Mouse (Mus musculus): ENCODE results near the gene Fam234a. TPM values are rescaled to one million over a fixed set of nuclear protein-coding genes. Genes with fewer than 3 reads are reported as not detected.

Gene Fam234a
- total and polyA plus RNA-seq, 3 experiments = 0.10 TPM; not detected in 2

- TF ChIP-seq GABPA (IDR thresholded peaks at IDR 0.05; ENCODE audit: low read depth, low read length) (no peak), ZNF384 (IDR thresholded peaks at IDR 0.05; ENCODE audit: low read depth, low read length) (no peak), CHD1 (IDR thresholded peaks at IDR 0.05; ENCODE audit: low read depth, low read length) (no peak), MAZ (IDR thresholded peaks at IDR 0.05; ENCODE audit: low read depth, low read length) (no peak), ZC3H11A (IDR thresholded peaks at IDR 0.05; ENCODE audit: low read depth, low read length) (no peak)
- Histone ChIP-seq H3K9ac (ENCODE audit: control insufficient read depth, low read depth, low read length, poor library complexity, severe bottlenecking) (no peak overlapping the region), H3K27me3 (ENCODE audit: control insufficient read depth in 1 of 2, insufficient read depth in 2 of 2, low read length in 2 of 2) (no peaks in the 10 kb centered on the region), H3K9me3 (replicated peaks; ENCODE audit: insufficient read depth, low read length) (no peaks in the 10 kb centered on the region), H3K4me3 (ENCODE audit: control insufficient read depth in 1 of 2, insufficient read depth in 1 of 2, low read depth in 2 of 2, low read length in 2 of 2) (no peak overlapping the region), H3K36me3 (ENCODE audit: control insufficient read depth in 1 of 2, insufficient read depth in 2 of 2, low read length in 2 of 2) (peaks cover 0 to under 1% of the 10 kb centered on the region in 2 experiments; a peak in 2 of 4 replicates), H3K4me1 (ENCODE audit: control insufficient read depth in 1 of 2, insufficient read depth in 2 of 2, low read length in 2 of 2) (peaks cover 2 to 18% of the 10 kb centered on the region in 2 experiments; a peak in 3 of 4 replicates), H3K79me2 (ENCODE audit: control insufficient read depth, insufficient read depth, low read length, poor library complexity) (peaks cover 7% of the 10 kb centered on the region; the same call in 1 of the 2 replicates), H3K27ac (ENCODE audit: control insufficient read depth, low read depth, low read length) (no peak overlapping the region)
- DNase-seq (ENCODE audit: low read depth, low spot score) = no peak
Observed at GRCm38 (mm10) chr17:26204766-26205165, 39.3 kb downstream of the Fam234a start.

DNA sequence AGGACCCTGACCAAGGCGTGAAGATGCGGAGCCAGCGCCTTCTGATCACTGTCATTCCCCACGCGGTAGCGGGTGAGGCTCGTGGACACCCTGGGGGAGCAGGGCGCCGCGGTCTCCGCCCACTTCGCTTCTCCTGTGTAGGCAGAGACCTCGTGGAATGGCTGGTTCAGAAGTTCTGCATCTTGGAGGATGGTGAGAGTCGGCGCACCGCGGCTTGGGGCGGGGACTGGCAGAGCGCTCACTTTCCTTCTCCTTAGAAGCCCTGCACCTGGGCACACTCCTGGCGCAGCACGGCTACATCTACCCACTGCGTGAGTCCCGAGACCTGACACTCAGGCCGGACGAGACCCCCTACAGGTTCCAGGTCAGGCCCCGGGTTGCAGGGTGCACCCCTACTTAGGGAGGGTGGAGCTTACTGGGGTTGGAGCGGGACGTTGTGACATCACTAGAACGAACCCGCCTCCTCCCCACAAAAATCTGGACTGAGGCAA lies 40.7 kb downstream of the Fam234a start:
- Histone ChIP-seq H3K27ac (ENCODE audit: control insufficient read depth, low read depth, low read length) (no peak overlapping the region), H3K9me3 (replicated peaks; ENCODE audit: insufficient read depth, low read length) (no peaks in the 10 kb centered on the region), H3K4me3 (ENCODE audit: control insufficient read depth in 1 of 2, insufficient read depth in 1 of 2, low read depth in 2 of 2, low read length in 2 of 2) (peak overlapping the region; percentile 66 to 89), H3K36me3 (ENCODE audit: control insufficient read depth in 1 of 2, insufficient read depth in 2 of 2, low read length in 2 of 2) (peaks cover 0 to 13% of the 10 kb centered on the region in 2 experiments; a peak in 2 of 4 replicates), H3K27me3 (ENCODE audit: control insufficient read depth in 1 of 2, insufficient read depth in 2 of 2, low read length in 2 of 2) (no peaks in the 10 kb centered on the region), H3K9ac (ENCODE audit: control insufficient read depth, low read depth, low read length, poor library complexity, severe bottlenecking) (peak overlapping the region; percentile 57), H3K79me2 (ENCODE audit: control insufficient read depth, insufficient read depth, low read length, poor library complexity) (peaks cover 7% of the 10 kb centered on the region; the same call in 1 of the 2 replicates), H3K4me1 (ENCODE audit: control insufficient read depth in 1 of 2, insufficient read depth in 2 of 2, low read length in 2 of 2) (peaks cover 10 to 31% of the 10 kb centered on the region in 2 experiments)
- peak; percentile 76 for DNase-seq (ENCODE audit: low read depth, low spot score)
- TF ChIP-seq NRF1 (IDR thresholded peaks at IDR 0.05; ENCODE audit: insufficient read depth, low read depth, low read length, poor library complexity, severe bottlenecking) = 0 out of 2 replicates have a peak, but pooled peaks have one; percentile 16
- TF ChIP-seq MXI1 (IDR thresholded peaks at IDR 0.05; ENCODE audit: low read depth, low read length) = peak; percentile 74
- TF ChIP-seq RCOR1 (IDR thresholded peaks at IDR 0.05; ENCODE audit: low read depth, low read length) = 0 out of 2 replicates have a peak, but pooled peaks have one; percentile 4
- TF ChIP-seq MAX (IDR thresholded peaks at IDR 0.05; ENCODE audit: low read length) = 0 out of 2 replicates have a peak, but pooled peaks have one; percentile 35
- TF ChIP-seq MYC (IDR thresholded peaks at IDR 0.05; ENCODE audit: low read depth, low read length) = 0 out of 2 replicates have a peak, but pooled peaks have one; percentile 34
- peak; percentile 38; the same call in 1 of the 2 replicates for TF ChIP-seq MAZ (IDR thresholded peaks at IDR 0.05; ENCODE audit: low read depth, low read length)
- TF ChIP-seq UBTF (IDR thresholded peaks at IDR 0.05; ENCODE audit: borderline replicate concordance, insufficient read depth, low read depth, low read length) = no peak
- 0 out of 2 replicates have a peak, but pooled peaks have one; percentile 21 for TF ChIP-seq NELFE (IDR thresholded peaks at IDR 0.05; ENCODE audit: low read depth, low read length)
- TF ChIP-seq CTCF (IDR thresholded peaks at IDR 0.05 in 2 of 3, conservative IDR thresholded peaks at IDR 0.05 in 1 of 3; ENCODE audit: control insufficient read depth in 1 of 3, insufficient read depth in 1 of 3, low read depth in 2 of 3, low read length in 3 of 3, poor library complexity in 1 of 3, severe bottlenecking in 1 of 3) = no peak
- no peak for TF ChIP-seq ZKSCAN1 (IDR thresholded peaks at IDR 0.05; ENCODE audit: low read depth, low read length)
- no peak for TF ChIP-seq USF1 (IDR thresholded peaks at IDR 0.05; ENCODE audit: low read depth, low read length)
